Mouse (Mus musculus) heart, embryonic 14.5 days (tissue): ENCODE results near the gene Cbr2. TPM values are rescaled to one million over a fixed set of nuclear protein-coding genes. Genes with fewer than 3 reads are reported as not detected.
"Not testable (repeated sequence)": the region's sequence is repeated elsewhere in the genome, so short reads cannot be mapped to it uniquely, and the experiment has no call there.

Source experiments
- ATAC-seq: fragments of 200-750 bp; cut with Nextera tagmentation; 2 replicates; pipeline ENCODE4 v1.8.0; 2017; ENCODE audit warnings: low read depth, moderate TSS enrichment; ENCODE audit not compliant: insufficient number of reproducible peaks, insufficient read depth, low FRiP score
- H3K27ac ChIP-seq, 2 experiments: fragments of 200-500 bp in 1 of 2; fragments of 300-500 bp in 1 of 2; sonication (generic) in 1 of 2; replicated peaks in 1 of 2; 2 replicates each; pipeline ENCODE4 v1.5.1; 2012 to 2014; ENCODE audit warnings: low read depth in 2 of 2, low read length in 2 of 2, control low read depth in 1 of 2, mild to moderate bottlenecking in 1 of 2, mixed read lengths in 1 of 2; ENCODE audit not compliant: control insufficient read depth in 1 of 2, insufficient read depth in 1 of 2
- H3K27me3 ChIP-seq: fragments of 300-500 bp; sonication (generic); 2 replicates; pipeline ENCODE4 v1.6.1; 2014; ENCODE audit warnings: mild to moderate bottlenecking, low read length, control low read depth; ENCODE audit not compliant: control insufficient read depth, insufficient read depth
- H3K36me3 ChIP-seq: fragments of 300-500 bp; sonication (generic); 2 replicates; pipeline ENCODE4 v1.6.1; 2014; ENCODE audit warnings: mild to moderate bottlenecking, control low read depth, low read length, mixed read lengths; ENCODE audit not compliant: control insufficient read depth, insufficient read depth
- H3K4me1 ChIP-seq, 2 experiments: fragments of 200-500 bp in 1 of 2; fragments of 300-500 bp in 1 of 2; sonication (generic) in 1 of 2; 2 replicates each; pipeline ENCODE4 v1.6.1; 2012 to 2014; ENCODE audit warnings: low read length in 2 of 2, control low read depth in 1 of 2, mixed read lengths in 1 of 2; ENCODE audit not compliant: control insufficient read depth in 2 of 2, insufficient read depth in 2 of 2
- H3K4me2 ChIP-seq: fragments of 300-500 bp; sonication (generic); 2 replicates; pipeline ENCODE4 v1.6.1; 2014; ENCODE audit warnings: mild to moderate bottlenecking, low read length
- H3K4me3 ChIP-seq, 2 experiments: fragments of 200-500 bp in 1 of 2; fragments of 300-500 bp in 1 of 2; sonication (generic) in 1 of 2; 2 replicates each; pipeline ENCODE4 v1.5.1; 2012 to 2014; ENCODE audit warnings: low read length in 2 of 2, mild to moderate bottlenecking in 2 of 2, control low read depth in 1 of 2, low read depth in 1 of 2, moderate library complexity in 1 of 2; ENCODE audit not compliant: control insufficient read depth in 1 of 2, insufficient read depth in 1 of 2
- H3K9ac ChIP-seq: fragments of 300-500 bp; sonication (generic); 2 replicates; pipeline ENCODE4 v1.6.1; 2014; ENCODE audit warnings: mild to moderate bottlenecking, low read length
- H3K9me3 ChIP-seq: fragments of 300-500 bp; sonication (generic); 2 replicates; pipeline ENCODE4 v1.6.1; 2016; ENCODE audit warnings: low read length, control low read depth; ENCODE audit not compliant: control insufficient read depth
- WGBS: fragments of 180-500 bp; shearing (Covaris S2); extraction: QIAGEN DNeasy Blood & Tissue Kit; methylation state at CpG from one replicate; pipeline ENCODE4 v1.1.7; 2014; 5-methylcytosine and 5-hydroxymethylcytosine counted together
- polyA plus RNA-seq: library from polyadenylated mRNA; unstranded; fragments of >200 nt; fragmentation: Nextera tagmentation; extraction: Ambion mirVana; gene quantifications from 2 replicates; pipeline ENCODE4 v1.2.1, GENCODE M21; 2014

Gene Cbr2
- polyA plus RNA-seq, 1 experiment from 2014 or later, result 4.7 TPM

DNA sequence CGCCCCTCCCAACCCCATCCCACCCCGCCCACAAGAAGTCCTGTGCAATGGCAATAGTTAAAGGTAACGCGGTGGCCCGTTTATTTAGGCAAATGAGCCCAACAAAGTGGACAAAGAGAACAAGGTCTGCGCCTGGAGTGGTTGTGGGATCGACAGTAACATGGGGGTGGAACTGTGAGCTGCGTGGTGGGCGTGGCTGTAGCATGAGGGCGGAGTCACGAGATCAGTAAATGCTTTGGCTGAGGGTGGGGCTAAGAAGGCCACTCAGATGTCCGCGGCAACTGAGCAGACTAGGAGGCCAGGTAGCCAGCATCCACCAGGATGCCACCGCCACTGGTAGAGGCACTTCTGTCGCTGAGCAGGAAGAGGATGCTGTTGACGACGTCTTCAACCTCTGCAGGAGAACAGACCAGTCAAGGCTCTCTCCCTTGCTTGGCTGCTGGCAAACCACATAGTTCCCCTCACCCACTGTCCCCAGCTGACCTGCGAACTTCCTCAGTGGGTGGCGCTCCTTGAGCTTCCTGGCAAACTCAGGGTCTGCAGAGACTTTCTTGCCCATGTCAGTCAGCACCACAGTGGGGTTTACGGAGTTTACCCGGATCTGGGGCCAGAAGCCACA, 2.4 kb downstream of the Cbr2 start:
- ATAC-seq, H3K27ac ChIP-seq, H3K9me3 ChIP-seq, H3K9ac ChIP-seq, H3K36me3 ChIP-seq, H3K4me3 ChIP-seq, H3K4me1 ChIP-seq: not testable (repeated sequence)
- Histone ChIP-seq H3K27me3 (peaks cover 23% of the 10 kb centered on the region), H3K4me2 (peak overlapping the region; percentile 39)
- 2% methylated on average over 18 of the region's 21 CpGs for WGBS

DNA sequence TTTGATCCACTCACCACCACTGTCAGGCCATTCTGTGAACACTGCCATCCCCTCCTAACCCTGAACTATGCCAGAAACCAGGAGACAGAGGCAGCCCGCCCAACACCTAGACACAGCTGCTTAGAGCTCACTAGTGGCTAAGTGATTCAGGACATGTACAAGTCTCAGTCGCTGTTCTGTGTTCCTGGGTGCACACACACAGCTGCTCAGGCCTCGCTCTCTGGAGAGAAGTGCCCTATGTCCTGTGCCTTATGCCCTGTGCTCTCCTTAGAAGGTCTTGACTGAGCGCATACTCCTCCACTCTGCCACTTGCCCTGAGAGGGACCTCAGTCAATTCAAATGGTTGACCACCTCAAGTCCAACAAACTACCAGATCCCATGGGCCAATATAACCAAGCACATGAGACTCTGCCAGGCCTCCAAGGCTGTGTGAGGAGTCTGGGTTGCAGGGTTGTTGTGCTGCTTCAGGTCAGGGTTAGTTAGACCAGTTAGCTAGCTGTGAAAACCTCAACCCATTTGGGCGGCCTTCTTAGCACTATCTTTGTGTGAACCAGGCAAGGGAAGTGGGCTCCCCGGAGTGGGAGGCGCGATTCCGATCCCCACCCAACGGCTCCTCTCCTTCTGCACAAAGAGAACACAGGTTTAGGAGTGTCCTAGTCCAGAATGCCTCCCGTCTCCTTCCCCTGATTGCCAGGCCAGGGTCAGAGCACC, 3.2 kb downstream of the Cbr2 start:
- Histone ChIP-seq H3K36me3 (no peaks in the 10 kb centered on the region), H3K4me1 (peaks cover 2 to 7% of the 10 kb centered on the region in 2 experiments; a peak in 1 of 4 replicates), H3K27ac (no peak overlapping the region), H3K4me2 (no peak overlapping the region), H3K27me3 (peaks cover 23% of the 10 kb centered on the region), H3K9ac (no peak overlapping the region), H3K9me3 (no peaks in the 10 kb centered on the region), H3K4me3 (no peak overlapping the region)
- WGBS, result 61% methylated on average over 11 of the region's 11 CpGs
- ATAC-seq, result no peak

DNA sequence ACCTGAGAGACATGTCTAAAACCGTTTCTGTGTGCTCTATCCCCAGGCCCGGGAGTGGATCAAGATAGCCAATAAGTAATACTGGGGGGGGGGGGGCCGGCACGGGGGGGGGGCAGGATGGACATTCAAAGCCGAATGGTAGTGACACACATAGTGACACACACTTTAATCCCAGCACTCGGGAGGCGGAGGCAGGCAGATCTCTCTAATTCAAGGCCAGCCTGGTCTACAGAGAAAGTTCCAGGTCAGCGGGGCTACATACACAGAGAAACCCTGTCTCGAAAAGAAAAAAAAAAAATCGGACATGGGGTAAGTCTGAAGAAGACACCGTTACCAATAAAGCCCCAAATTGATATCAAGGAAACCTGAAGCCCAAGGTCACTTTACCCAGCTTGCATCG, 4.3 kb downstream of the Cbr2 start:
- ATAC-seq, result no peak
- no peak overlapping the region for H3K4me3 ChIP-seq

DNA sequence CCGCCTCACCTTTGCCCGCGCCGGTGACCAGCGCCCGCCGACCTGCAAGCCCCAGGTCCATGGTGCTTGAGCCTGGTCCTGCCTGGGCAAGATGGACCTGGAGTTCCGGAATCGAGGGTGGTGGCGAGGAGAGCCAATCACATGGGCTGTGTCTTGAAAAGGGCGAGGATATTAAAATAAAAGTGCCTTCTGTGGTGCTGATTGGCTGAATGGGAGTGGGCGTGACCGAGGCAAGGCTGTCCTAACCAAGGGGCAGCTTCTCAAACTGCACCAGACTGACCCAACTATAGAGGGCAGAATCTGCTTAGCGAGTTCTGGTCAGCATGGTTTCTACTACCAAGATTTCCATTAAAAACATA, 4.8 kb downstream of the Cbr2 start, which contains the start of gene Dcxr:
Dcxr (minus strand) TSS at position 113 of the 359 bp plus-strand sequence.
- H3K9me3 ChIP-seq, result no peaks in the 10 kb centered on the region
- peaks cover 38% of the 10 kb centered on the region for H3K27me3 ChIP-seq
- H3K27ac ChIP-seq, result no peak within 1 kb of the TSS
- peaks cover 0 to 5% of the 10 kb centered on the region in 2 experiments; a peak in 2 of 4 replicates for H3K4me1 ChIP-seq
- WGBS, result 1% methylated on average over 14 of the region's 14 CpGs
- peak within 1 kb of the TSS; percentile 78 for H3K4me2 ChIP-seq
- H3K9ac ChIP-seq, result peak within 1 kb of the TSS; percentile 36
- H3K4me3 ChIP-seq, result peak within 1 kb of the TSS; percentile 52 to 59
- peak; percentile 79 for ATAC-seq
- no peaks in the 10 kb centered on the region for H3K36me3 ChIP-seq

More for the DNA sequence above, 4.3 kb downstream of the Cbr2 start:
- H3K27ac ChIP-seq, result no peak overlapping the region
- no peaks in the 10 kb centered on the region for H3K9me3 ChIP-seq
- no peaks in the 10 kb centered on the region for H3K36me3 ChIP-seq
- peaks cover 34% of the 10 kb centered on the region for H3K27me3 ChIP-seq
- H3K4me1 ChIP-seq, result peaks cover 0 to 7% of the 10 kb centered on the region in 2 experiments; a peak in 1 of 4 replicates
- peak overlapping the region; percentile 78; the same call in 1 of the 2 replicates for H3K4me2 ChIP-seq
- 64% methylated on average over 12 of the region's 12 CpGs for WGBS
- no peak overlapping the region for H3K9ac ChIP-seq

DNA sequence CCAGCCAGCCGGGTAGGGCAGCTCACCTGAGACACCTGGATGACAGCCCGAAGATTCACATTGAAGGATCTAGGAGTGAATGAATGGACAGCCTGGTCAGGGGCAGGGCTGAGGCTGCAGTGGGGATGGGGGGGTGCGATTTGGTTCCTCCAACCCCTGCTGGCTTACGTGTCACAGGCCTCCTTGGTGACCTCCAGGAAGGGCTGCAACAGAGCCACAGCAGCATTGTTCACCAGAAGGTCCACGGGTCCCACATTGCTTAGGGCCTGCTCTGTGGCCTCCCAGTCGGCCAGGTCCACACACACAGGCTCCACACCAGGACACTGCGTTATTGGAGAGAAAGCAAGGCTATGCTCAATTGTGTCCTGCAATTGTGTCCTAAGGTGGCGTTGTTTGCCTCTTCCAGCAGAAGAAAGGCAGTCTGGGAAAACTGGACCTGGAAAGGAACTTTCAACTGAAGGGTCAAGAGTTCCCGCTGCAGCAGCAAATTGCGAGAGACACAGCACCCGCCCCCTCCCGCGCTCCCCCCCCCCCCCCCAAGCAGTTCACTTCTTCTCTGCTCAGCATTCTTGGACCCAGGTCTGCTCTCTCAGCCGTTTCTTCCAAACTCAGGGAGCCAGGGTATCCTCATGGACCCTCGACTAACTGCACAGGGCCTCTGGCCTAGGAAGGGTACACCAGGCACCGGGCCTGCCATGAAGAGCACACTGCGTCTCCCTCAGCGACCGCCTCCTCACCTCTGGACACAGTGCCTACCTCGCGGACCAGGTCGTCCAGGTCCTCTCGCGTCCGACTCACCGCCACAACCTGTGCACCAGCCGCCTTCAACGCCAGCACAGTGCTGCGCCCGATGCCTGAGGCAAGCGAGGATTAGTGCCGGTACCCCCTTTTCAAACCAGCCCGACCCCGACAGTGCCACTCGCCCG, 5.4 kb downstream of the Cbr2 start:
- H3K4me2 ChIP-seq, result peak overlapping the region; percentile 78
- 21% methylated on average over 32 of the region's 36 CpGs for WGBS
- no peak; the same call in 1 of the 2 replicates for ATAC-seq

DNA sequence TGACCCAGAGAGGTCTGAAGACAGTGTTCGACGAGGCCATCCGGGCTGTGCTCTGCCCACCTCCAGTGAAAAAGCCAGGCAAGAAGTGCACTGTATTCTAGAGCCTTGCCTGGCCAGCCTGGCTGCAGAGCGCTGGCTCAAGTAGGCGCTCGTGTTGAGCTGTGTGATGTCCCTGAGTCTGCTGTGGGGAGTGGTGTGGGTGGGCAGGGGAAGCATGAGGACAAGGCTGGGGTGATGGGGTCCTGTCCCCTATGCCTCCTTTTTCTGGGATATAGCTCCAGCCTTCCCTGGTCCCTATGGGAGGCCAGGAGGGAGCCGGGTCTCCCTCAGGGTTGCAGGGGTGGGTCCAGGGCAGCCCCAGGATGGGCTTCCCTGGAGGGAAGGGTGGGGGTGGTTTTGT, 8.4 kb downstream of the Cbr2 start:
- no peak overlapping the region for H3K27ac ChIP-seq
- peaks cover 7 to 17% of the 10 kb centered on the region in 2 experiments; a peak in 3 of 4 replicates for H3K4me1 ChIP-seq
- no peaks in the 10 kb centered on the region for H3K9me3 ChIP-seq
- 78% methylated on average over 7 of the region's 7 CpGs for WGBS
- peaks cover 40% of the 10 kb centered on the region for H3K27me3 ChIP-seq
- no peak overlapping the region for H3K4me2 ChIP-seq
- peaks cover 13% of the 10 kb centered on the region for H3K36me3 ChIP-seq
- no peak for ATAC-seq
- H3K9ac ChIP-seq, result no peak overlapping the region
- no peak overlapping the region for H3K4me3 ChIP-seq

More for the DNA sequence above, 5.4 kb downstream of the Cbr2 start:
- Histone ChIP-seq H3K9ac (peak overlapping the region; percentile 36), H3K27ac (no peak overlapping the region), H3K4me1 (peaks cover 2 to 12% of the 10 kb centered on the region in 2 experiments; a peak in 3 of 4 replicates), H3K4me3 (peak overlapping the region; percentile 52 to 59), H3K36me3 (no peaks in the 10 kb centered on the region), H3K27me3 (peaks cover 44% of the 10 kb centered on the region), H3K9me3 (no peaks in the 10 kb centered on the region)

DNA sequence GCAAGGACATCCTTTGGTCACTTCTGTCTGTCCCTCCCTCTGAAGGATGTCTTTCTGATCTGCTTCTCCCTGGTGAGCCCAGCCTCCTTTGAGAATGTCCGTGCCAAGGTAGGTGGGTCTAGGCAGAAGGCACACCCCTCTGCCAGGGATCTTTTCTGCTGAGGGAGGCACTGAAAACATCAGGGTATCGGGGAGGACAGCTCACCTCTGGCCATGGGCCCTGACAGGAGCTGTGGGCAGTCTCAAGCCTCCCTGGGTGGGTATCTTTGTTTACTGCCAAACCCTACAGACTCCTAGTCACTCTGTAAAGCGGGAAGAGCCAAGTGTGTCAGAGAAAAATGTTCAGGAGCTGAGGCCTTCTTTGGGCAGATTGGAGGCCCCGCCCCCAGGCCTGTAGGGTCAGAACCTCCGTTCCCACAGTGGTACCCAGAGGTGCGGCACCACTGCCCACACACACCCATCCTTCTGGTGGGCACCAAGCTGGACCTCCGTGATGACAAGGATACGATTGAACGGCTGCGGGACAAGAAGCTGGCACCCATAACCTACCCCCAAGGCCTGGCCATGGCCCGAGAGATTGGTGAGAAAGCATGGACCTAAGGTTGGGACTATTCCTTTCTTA, 9.0 kb downstream of the Cbr2 start:
- H3K27ac ChIP-seq, result no peak overlapping the region
- no peaks in the 10 kb centered on the region for H3K9me3 ChIP-seq
- H3K4me2 ChIP-seq, result no peak overlapping the region
- H3K36me3 ChIP-seq, result peaks cover 19% of the 10 kb centered on the region
- H3K27me3 ChIP-seq, result peaks cover 38% of the 10 kb centered on the region
- peaks cover 7 to 17% of the 10 kb centered on the region in 2 experiments; a peak in 3 of 4 replicates for H3K4me1 ChIP-seq
- ATAC-seq, result no peak
- no peak overlapping the region for H3K9ac ChIP-seq
- WGBS, result 83% methylated on average over 11 of the region's 11 CpGs
- no peak overlapping the region for H3K4me3 ChIP-seq
